Mouse (Mus musculus) cerebellum, adult (tissue): ENCODE results near the gene Fcer1g.
A peak's percentile ranks its signal among the peaks of the same experiment; 100 is the strongest.

Source experiments
- ATAC-seq: cut with Nextera tagmentation; 2 replicates; pipeline ENCODE4 v1.9.2; 2017; ENCODE audit warnings: mild to moderate bottlenecking, moderate library complexity, mixed read lengths; ENCODE audit not compliant: insufficient number of reproducible peaks, low FRiP score, low TSS enrichment

The Fcer1g gene

DNA sequence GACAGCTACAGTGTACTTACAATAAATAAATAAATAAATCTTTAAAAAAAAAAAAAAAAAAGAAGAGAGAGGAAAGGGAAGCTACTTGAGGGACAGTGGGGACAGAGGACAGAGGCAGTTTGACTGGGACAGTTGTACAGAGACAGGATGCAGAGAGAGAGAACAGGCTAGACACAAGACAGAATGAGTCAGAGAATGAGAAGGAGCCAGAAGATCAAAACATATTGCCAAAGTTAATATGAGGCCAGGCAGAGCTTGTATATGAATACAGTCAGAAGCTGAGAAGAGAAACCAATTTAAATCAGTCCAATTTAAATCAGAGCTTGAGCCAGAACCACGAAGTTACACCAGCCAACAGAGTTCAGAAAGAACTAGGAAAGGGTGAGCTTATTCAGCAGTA is 34.2 kb upstream of the Fcer1g start:
- no peak for ATAC-seq

DNA sequence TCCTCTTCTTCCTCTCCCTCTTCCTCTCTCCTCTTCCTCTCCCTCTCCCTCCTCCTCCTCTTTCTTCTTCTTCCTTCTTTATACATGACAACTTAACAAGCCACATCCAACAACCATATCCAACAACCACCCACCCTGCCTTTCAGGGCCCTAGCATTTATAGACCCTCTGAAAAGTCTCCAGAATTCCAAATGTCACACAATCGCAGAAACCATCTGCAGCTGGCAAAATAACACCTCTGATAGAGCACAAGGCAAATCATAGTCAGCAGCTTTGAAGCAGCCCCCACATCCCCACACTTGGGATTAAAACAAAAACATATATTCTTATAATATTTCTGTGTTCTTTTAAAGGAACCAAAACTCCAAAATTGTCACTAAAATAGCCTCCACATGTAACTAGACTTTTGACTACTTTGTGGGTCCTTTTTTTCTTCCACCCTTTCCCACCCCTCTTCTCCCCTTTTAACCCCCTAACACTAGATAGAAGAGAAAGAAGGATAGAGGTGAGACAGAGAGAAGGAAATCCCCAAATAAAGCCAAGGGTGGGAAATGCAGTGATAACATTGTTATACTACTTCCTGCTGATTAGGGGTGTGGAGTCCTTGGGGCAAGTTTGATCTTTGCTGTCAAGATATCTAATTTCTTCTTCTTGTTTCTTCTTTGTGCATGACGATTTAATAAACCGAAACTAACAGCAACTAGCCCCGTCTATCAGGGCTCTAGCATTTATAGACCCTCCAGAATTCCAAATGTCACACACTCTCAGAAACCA is 32.0 kb upstream of the Fcer1g start:
- no peak for ATAC-seq

DNA sequence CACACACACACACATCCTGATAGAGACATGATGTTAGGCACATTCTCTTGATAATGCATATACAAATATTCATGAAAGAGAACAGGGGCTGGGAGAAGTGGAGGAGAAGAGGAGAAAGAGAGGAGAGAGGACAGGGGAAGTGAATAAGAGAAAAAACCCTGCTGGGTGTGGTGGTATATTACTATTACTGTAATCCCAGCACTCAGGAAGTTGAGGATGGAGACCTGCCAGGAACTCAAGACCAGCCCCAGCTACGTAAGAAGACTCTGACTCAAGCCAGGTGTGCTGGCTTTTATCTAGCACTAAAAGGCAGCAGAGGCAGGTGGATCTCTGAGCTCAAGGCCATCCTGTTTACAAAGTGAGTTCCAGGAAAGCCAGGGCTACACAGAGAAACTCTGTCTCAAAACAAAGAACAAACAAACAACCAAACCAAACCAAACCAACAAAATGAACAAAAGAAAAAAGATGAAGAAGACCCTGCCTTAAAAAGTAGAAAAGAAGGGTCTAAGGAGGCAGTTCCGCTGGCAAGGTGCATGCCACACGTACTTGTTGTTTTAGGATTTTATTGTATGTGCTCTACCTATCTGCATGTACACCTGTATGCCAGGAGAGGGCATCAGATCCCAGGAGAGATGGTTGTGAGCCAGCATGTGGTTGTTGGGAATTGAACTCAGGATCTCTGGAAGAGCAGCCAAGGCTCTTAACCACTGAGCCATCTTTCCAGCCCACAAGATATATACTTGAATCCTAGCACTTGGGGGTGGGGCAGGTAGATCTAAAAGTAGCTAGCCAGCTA is 29.7 kb upstream of the Fcer1g start:
- no peak for ATAC-seq

DNA sequence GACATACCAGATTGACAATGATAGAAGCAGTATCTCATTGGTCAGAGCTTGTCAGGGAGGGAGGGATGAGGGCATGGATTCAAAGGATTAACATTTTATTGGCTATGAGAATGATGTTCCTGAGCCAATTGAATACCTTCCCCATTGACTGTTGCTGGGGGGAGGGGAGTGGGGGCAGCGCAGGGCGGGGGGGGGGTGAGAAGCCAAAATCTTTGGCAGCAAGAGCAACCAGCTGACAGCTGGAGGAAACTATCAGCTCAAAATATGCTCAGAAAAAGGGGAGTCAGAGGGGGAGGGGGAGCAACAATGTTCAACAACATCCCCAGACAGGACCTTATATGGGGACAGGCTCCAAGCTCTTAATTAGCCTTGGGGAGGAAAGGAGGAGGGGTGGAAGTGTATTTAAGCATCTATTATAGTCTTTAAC is 29.0 kb upstream of the Fcer1g start:
- no peak for ATAC-seq

DNA sequence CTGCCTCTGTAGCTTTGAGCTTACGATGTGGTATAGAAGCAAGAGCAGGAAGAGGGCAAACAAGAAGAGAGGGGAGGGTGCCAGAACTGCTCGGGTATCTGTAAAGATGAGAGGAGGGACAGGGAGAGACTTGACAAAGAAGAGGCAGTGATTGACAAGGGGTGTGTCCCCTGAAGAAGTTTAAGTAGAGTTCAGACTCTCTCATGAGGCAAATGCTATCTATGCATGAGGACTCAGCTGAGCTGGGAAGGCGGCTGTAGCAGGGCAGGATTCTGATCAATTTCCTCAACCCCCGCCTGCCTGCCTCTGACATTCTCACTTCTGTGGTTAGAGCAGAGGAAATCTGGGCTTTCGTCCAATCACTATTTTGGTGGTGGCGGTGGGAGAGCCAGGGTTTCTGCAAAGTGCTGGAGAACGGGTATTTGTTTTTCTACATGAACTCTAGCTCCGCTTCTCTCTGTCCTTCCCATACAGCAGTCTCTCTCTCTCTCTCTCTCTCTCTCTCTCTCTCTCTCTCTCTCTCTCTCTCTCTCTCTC is 28.5 kb upstream of the Fcer1g start:
- peak; percentile 53; the same call in 1 of the 2 replicates for ATAC-seq

DNA sequence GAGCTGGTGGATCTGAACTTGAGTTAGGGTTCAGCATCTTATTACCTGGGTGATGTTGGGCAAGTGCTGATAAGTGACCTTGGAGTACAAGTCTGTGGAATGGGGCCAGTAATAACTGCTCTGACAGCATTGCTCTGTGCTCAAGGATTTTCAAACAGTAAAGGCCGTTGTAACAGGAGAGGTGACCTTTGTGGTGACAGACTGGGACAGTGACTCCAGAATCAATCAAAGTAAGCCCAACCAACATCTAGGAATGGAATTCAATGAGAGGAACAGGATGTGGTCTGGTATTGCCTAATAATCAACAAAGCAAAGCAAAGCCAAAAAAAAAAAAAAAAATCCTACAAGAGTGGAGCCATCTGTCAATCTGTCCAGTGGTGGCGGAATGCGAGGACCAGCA is 26.2 kb upstream of the Fcer1g start:
- no peak for ATAC-seq

DNA sequence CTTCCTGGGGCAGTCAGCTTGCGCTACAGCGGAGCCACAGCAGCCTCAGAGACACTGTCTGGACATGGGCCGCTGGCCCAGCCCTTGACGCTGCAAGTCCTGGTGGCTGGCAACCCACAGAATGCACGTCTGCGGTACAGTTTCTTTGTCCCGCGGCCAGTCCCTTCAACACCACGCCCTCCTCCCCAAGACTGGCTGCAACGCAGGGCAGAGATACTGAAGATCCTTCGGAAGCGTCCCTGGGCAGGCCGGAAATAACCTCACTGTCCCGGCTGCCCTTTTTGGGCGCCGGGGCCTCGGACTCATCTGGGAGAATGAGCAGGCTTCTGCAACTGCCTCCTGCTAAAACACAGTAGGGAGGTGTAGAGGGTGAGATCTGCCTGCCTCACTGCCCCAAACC is 24.8 kb upstream of the Fcer1g start:
- no peak for ATAC-seq

DNA sequence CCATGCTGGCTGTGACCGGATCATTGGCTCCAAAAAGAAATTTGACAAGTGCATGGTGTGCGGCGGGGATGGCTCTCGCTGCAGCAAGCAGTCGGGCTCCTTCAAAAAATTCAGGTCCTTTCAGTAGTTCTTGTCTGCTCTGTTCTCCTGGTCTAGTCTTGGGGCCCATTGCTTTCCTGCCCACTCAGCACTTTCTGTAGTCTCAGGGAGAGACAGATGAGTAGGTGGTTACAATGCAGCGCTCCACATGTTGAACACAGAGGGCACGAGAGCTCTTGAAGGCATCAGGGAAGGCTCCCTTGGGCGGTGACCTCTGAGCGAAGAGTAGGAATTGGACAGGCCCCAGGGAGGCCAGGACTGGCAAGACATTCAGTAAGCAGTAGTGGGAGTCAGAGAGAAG is 23.6 kb upstream of the Fcer1g start:
- no peak for ATAC-seq

DNA sequence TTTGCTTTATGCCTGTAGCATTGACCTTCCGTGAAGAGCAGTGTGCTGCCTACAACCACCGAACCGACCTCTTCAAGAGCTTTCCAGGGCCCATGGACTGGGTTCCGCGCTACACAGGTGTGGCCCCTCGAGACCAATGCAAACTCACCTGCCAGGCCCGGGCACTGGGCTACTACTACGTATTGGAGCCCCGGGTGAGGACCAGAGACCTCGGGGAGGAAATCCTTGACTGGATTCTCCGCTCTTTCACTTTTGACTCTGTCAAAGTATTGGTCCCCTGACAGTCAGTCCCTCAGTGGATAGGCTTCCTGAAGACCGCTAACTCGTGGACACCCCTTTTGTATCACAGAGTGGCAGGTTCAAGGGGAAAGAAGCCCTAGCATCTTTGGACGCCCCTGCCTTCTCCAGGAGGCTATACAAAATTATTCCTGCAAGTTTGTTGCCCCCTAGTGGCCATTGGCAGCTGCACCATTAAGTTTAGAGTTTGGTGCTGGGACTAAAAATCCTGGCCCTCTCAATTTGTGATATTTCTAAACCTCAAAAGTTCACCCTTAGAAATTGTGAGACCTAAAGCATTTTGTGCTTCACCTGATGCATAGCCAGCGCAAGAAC is 22.9 kb upstream of the Fcer1g start:
- ATAC-seq, result peak; percentile 46; the same call in 1 of the 2 replicates

DNA sequence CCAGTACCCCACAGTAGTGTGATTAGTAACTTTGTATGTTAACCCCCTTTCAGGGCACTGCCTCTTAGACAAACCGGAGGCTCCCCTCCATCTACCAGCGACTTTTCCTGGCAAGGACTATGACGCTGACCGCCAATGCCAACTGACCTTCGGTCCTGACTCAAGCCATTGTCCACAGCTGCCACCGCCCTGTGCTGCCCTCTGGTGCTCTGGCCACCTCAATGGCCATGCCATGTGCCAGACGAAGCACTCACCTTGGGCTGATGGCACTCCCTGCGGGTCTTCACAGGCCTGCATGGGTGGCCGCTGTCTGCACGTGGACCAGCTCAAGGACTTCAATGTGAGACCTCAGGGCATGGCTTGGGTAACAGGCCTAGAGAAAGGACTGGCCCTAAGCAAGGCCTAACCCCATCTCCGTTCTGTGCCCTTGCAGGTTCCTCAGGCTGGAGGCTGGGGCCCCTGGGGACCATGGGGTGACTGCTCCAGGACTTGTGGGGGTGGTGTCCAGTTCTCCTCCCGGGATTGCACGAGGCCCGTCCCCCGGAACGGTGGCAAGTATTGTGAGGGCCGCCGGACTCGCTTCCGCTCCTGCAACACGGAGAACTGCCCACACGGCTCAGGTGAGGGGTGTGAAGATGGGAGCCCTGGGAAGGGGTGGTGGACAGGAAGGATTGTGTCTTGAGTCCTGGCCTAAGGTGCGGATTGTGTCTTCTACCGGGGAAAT is 22.1 kb upstream of the Fcer1g start:
- ATAC-seq, result no peak

DNA sequence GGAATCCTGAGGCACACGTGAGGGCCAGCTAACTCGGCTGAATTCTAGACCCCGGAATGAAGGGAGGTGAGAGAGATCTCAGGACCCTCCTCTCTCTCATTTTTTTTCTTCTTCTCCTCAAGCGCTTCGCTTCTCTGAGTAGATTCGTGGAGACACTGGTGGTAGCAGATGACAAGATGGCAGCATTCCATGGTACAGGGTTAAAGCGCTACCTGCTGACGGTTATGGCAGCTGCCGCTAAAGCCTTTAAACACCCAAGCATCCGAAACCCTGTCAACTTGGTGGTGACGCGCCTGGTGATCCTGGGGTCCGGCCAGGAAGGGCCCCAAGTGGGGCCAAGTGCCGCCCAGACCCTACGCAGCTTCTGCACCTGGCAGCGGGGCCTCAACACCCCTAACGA is 18.2 kb upstream of the Fcer1g start:
- no peak for ATAC-seq

DNA sequence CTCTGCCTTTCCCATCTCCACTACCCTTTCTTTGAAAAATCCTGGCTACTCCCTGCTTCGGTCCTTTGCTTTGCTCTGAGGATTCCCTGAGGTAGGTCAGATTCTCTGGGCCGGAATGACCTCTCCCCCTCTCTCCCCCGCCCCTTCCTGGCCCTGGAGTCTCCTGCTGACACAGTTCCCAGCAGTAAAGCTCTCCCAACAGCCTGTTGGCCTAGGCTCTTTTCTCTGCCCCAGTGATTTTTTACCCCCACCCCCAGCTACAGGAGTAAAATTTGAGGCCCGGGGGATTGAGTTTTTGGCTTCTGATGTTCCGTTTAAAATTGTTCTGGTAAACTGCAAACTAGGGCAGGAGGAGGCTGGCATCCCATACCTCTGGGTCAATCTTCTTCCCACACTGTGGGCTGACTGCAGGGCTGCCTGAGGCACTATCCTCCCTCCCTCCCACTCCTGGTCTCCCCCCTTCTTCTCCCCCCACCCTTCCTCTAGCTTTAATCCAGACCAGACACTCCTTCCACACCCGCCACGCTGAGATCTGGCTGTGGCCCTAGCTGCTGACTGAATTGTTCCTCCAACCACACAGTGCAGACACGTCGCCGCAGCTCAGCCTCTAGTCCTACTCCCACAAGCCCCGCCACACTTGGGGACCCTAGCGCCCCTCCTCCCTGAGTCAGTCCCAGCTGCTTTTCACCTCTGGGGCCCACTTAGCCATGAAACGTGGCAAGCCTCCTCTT is 17.6 kb upstream of the Fcer1g start:
- ATAC-seq, result no peak

DNA sequence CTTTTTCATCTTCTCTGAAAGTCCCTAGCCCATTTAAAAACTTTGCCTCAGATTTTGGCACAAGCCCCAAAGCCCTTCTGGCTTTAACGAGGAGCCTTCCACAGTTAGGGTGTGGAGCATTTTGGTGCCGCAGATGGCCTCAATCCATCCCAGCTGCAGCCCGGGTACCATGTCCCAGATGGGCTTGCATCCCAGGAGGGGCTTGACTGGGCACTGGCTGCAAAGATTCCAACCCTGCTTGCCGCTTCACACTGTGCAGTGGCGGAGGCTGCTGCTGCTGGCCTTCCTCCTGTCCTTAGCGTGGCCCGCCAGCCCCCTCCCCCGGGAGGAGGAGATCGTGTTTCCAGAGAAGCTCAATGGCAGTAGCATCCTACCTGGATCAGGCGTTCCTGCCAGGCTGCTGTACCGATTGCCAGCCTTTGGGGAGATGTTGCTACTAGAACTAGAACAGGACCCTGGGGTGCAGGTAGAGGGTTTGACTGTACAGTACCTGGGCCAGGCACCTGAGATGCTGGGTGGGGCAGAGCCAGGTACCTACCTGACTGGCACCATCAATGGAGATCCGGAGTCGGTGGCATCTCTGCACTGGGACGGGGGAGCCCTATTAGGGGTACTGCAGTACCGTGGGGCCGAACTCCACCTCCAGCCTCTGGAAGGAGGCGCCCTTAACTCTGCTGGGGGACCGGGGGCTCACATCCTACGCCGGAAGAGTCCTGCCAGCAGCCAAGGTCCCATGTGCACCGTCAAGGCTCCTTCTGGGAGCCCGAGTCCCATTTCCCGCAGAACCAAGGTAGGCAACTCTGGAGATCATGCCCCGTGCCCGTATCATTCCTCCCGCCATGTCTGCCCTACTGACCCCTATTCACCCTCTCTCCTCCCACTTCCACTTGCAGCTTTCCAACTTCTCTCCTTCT is 16.8 kb upstream of the Fcer1g start, which contains the start of gene Ndufs2:
Ndufs2 (minus strand) TSS at position 709 of the 914 bp plus-strand sequence.
- ATAC-seq, result no peak

DNA sequence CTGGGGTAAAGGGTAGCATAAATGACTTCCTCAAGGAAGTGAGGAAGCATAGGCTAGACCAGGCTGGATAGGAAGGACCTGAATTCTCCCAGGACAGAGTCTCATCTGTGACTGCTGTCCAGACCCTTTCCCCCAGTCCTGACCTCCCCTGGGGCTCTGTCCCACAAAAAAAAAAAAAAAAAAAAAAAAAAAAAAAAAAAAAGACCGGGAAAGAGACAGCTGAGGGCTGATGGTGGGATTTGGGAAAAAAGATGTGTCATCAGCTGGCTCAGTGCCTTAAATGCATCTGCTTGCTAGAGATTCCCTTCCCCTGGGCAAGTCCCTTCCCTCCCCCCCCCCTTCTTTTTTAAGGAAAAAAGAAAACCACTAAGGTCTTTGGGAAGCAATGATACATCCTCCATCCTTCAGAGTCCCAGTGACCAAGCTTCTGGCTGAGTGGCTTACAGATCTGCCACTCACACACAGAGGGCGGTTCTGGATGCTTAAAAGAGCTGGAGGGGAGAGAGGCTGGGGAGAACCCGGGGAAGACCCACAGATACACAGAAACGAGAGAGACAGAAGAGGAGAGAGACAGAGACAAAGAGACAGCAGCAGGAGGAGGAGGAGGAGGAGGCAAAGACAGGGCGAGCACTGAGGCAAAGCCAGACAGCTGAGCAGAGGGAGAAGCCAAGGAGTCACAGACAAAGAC is 15.9 kb upstream of the Fcer1g start, which contains the start of gene Adamts4:
Adamts4 (plus strand) TSS at position 509 of the 688 bp plus-strand sequence.
- ATAC-seq, result no peak

DNA sequence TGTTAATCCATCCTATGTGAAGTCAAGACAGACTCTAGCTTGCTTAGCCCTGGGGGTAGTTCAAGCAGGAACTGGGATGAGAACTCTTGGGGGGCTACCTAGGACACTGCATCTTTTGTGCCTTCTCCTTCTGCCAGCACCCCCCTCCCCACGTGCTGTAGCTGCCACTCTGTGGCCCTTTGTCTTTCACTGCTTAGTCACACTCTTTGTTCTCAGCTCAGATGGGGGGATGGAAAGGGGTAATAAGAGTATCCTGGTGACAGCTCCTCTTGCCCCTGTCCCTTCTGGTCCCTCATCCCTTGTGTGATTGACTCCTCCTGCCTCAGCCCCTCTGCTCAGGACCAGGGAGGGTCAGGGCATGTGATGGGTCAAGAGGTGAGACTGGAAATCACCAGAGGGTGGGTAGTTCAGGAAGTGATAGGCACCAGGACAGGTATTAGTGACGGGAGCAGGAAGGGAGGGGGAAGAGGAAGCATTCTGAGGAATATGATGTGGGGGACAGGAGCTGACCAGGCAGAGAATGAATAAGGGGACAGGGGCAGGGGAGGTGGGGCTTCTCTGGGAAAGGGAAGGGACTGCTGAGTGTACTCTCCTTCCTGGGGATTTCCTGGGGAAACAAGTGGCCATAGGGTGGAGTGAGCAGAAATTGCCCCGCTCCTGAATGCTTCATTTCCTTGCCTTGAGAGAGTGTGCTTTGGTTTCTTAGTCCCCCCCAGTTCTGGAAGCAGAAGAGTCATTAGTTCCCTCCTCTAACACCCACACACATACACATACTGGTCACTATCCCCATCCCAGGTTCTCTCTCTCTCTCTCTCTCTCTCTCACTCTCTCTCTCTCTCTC is 14.4 kb upstream of the Fcer1g start:
- ATAC-seq, result no peak

DNA sequence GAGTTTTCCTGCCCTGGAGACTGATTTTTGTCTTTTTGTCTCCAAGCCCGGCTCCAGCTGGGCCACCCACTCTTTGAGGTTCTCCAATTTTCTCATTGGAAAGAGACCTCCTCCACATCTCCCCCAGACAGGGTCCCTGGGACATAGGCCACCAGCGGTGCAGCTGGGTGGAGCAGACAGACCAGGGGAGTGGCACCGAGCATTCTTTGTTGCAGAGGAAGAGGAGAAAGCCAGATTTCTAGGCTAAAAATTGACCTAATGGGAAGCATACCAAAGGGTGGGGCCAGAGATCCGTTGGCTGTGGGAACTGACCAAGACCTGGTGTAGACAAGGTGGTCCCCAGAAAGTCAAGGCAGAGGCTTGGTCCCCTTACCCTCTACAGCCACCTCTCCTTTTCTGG is 13.8 kb upstream of the Fcer1g start:
- no peak for ATAC-seq

DNA sequence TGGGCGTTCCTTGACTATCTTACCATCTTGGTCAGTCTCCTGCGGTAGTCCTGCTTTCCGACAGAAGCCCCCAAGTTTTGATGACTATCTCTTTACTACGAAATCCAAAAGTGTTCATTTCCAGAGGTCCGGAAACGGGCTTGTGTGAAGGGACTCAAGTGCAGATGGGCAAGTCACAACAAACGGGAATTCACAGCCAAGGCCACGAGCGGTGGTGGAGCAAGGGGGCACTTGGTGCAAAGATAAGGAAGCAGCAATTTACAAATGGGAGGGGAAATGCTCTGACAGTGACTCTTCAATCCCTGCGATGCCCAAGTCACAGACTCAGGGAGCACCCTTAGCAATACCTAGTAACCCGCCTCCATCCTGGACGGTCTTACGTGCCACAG is 13.3 kb upstream of the Fcer1g start:
- ATAC-seq, result 0 out of 2 replicates have a peak, but pooled peaks have one; percentile 1
